Mouse (Mus musculus): ENCODE results near the gene Lamp5.

DNA sequence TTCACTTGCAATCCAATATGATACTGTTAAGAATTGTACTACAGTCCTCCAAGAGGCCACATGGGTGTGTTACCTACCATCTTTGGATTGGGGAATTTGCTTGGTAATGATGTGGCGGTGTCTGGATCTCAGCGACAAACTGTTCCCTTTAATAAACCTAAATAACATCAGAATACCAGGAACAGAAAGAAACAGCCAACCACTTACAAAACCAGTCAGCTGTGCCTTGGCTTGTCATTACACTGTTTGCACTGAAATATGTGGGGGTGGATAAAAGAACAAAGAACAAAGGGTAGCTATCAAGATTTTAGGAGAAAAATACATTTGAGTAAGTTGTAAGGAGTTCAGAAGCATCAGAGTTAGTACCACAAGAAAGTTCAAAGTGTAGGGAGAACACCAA, 66.0 kb downstream of the Lamp5 start:
- TF ChIP-seq POLR2A (IDR thresholded peaks at IDR 0.05; ENCODE audit: insufficient read depth, low read depth, low read length) (no peak), CTCF (IDR thresholded peaks at IDR 0.05) (no peak)
